Mouse (Mus musculus) limb, embryonic 14.5 days (tissue): ENCODE data around the gene Tusc2. TPM values are rescaled to one million over a fixed set of nuclear protein-coding genes. Genes with fewer than 3 reads are reported as not detected.
A peak's percentile ranks its signal among the peaks of the same experiment; 100 is the strongest.

Source experiments
- ATAC-seq: fragments of 200-750 bp; cut with Nextera tagmentation; 2 replicates; pipeline ENCODE4 v1.8.0; 2017; ENCODE audit warnings: low read depth, moderate number of reproducible peaks, moderate TSS enrichment; ENCODE audit not compliant: low FRiP score
- DNase-seq: peaks from one replicate; pipeline ENCODE4 v3.0.0-alpha.2; 2015; ENCODE audit warnings: low spot score
- H3K27ac ChIP-seq: fragments of 300-500 bp; sonication (generic); replicated peaks from 2 replicates; pipeline ENCODE4 v1.5.1; 2014; ENCODE audit warnings: low read depth, mild to moderate bottlenecking, low read length, moderate library complexity, mixed read lengths
- H3K27me3 ChIP-seq: fragments of 300-500 bp; sonication (generic); 2 replicates; pipeline ENCODE4 v1.6.1; 2014; ENCODE audit warnings: low read length, mixed read lengths; ENCODE audit not compliant: control insufficient read depth, insufficient read depth
- H3K36me3 ChIP-seq: fragments of 300-500 bp; sonication (generic); 2 replicates; pipeline ENCODE4 v1.6.1; 2014; ENCODE audit warnings: mild to moderate bottlenecking, low read length, moderate library complexity, mixed read lengths; ENCODE audit not compliant: control insufficient read depth, insufficient read depth
- H3K4me1 ChIP-seq: fragments of 300-500 bp; sonication (generic); 2 replicates; pipeline ENCODE4 v1.6.1; 2014; ENCODE audit warnings: antibody characterized with exemption, low read length, mixed read lengths; ENCODE audit not compliant: control insufficient read depth, insufficient read depth
- H3K4me2 ChIP-seq: fragments of 300-500 bp; sonication (generic); replicated peaks from 2 replicates; pipeline ENCODE4 v1.6.1; 2014; ENCODE audit warnings: low read depth, mild to moderate bottlenecking, low read length, moderate library complexity; ENCODE audit not compliant: severe bottlenecking
- H3K4me3 ChIP-seq: fragments of 300-500 bp; sonication (generic); replicated peaks from 2 replicates; pipeline ENCODE4 v1.5.1; 2014; ENCODE audit warnings: low read length
- H3K9ac ChIP-seq: fragments of 300-500 bp; sonication (generic); 2 replicates; pipeline ENCODE4 v1.6.1; 2014; ENCODE audit warnings: mild to moderate bottlenecking, low read depth, low read length, moderate library complexity; ENCODE audit not compliant: severe bottlenecking
- H3K9me3 ChIP-seq: fragments of 300-500 bp; sonication (generic); 2 replicates; pipeline ENCODE4 v1.6.1; 2016; ENCODE audit warnings: low read length; ENCODE audit not compliant: control insufficient read depth
- POLR2A ChIP-seq: fragments of 200-500 bp; IDR thresholded peaks from 2 replicates; pipeline ENCODE4 v1.8.0; 2012; ENCODE audit warnings: inconsistent platforms, mild to moderate bottlenecking, moderate library complexity, borderline replicate concordance; ENCODE audit not compliant: insufficient read depth, insufficient read length; ENCODE audit errors: extremely low read depth
- WGBS: fragments of 180-500 bp; shearing (Covaris S2); extraction: QIAGEN DNeasy Blood & Tissue Kit; methylation state at CpG from one replicate; pipeline ENCODE4 v1.1.7; 2014; 5-methylcytosine and 5-hydroxymethylcytosine counted together
- polyA plus RNA-seq, 2 experiments: library from polyadenylated mRNA; depleted of rRNA in 1 of 2; stranded (reverse) in 1 of 2; unstranded in 1 of 2; fragments of >200 nt; fragmentation: Nextera tagmentation in 1 of 2; extraction: Ambion mirVana in 1 of 2; gene quantifications; 2 replicates each; pipeline versions ENCODE4 v1.2.1 to v1.2.3; 2012 to 2014

Tusc2 gene
- polyA plus RNA-seq, 2 experiments, result 35.8 to 43.0 TPM

DNA sequence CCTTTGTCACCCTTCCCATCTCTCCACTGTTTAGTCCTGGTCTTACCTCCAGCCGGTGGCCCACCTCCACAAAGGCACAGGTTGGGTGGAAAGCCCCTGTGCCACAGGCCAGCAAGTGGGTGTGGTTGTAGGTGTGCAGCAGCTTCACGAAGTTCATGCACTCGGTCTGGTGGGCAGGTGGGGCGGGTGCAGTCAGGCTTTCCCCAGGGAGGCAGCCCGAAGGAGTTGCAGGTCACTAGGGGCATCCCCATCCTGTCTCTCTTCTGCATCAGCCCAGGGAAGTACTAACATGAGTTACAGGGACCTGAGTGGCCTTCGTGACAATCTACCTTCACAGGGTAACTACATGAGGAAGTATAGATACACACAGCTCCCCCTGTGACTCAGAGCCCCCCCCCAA is 40.2 kb downstream of the Tusc2 start:
- no peaks in the 10 kb centered on the region for H3K9me3 ChIP-seq
- 81% methylated on average over 6 of the region's 6 CpGs for WGBS
- ATAC-seq (no peak), DNase-seq (no peak)
- H3K9ac ChIP-seq, result no peak overlapping the region
- peaks cover 47% of the 10 kb centered on the region for H3K4me1 ChIP-seq
- H3K4me2 ChIP-seq, result no peak overlapping the region
- H3K27ac ChIP-seq, result no peak overlapping the region
- no peak overlapping the region for H3K4me3 ChIP-seq
- H3K36me3 ChIP-seq, result no peaks in the 10 kb centered on the region
- H3K27me3 ChIP-seq, result no peaks in the 10 kb centered on the region
- no peak for TF ChIP-seq POLR2A

DNA sequence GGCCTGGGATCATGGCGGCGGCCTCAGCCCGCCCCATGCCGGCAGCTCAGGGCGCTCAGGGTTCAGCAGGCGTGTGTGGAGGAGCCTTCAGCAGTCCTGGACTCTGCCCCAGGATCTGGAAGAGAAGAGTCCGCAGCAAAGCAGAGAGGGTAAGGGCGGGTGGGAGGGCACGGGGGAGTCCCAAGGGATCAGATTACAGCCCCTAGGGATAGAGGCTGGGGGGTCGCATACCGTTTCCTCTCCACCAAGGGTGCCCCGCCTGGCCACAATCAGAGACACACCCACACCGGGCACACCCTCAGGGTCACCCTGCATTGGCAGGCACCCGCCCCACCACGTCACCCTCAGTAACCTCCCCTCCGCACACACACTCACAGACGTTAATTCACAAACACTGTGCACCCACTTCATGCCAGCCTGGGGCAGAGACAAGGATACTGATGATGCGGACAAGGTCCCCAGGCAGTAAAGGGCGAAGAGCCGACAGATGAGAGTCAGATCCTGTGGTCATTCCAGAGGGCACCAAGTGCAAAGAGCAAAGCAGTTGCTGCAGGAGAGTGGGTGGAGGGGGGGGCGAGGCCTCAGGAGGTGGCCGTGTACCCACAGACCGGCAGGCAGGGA is 42.1 kb downstream of the Tusc2 start:
- Histone ChIP-seq H3K27me3 (no peaks in the 10 kb centered on the region), H3K27ac (peak overlapping the region; percentile 43; the same call in 1 of the 2 replicates), H3K9me3 (no peaks in the 10 kb centered on the region), H3K4me3 (no peak overlapping the region; the same call in 1 of the 2 replicates), H3K9ac (no peak overlapping the region), H3K4me1 (peaks cover 61% of the 10 kb centered on the region), H3K36me3 (no peaks in the 10 kb centered on the region), H3K4me2 (peak overlapping the region; percentile 34)
- DNase-seq, result no peak
- TF ChIP-seq POLR2A, result no peak
- no peak for ATAC-seq
- whole genome bisulfite sequencing, result 37% methylated on average over 22 of the region's 23 CpGs

DNA sequence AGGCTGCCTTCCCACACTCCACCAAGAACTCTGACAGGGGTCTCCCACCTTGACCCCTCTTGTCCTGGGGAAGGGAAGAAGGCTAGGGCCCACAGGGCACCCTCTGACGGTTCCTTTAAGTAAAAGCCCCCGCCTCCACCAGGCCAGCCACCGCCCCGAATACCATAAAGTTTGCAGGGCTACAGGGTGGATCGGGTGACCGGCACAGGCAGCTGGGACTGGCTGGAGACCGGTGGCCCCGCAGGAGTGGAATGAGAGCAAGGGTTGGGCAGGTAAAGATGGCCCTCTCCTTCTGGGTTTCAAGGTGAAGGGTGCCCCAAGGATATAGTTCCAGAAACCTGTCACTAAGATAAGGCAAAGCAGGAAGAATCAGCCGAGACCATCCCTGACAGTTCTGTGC is 43.5 kb downstream of the Tusc2 start:
- no peak for TF ChIP-seq POLR2A
- DNase-seq (no peak), ATAC-seq (no peak)
- 3% methylated on average over 9 of the region's 9 CpGs for WGBS
- peak overlapping the region; percentile 22 for H3K4me3 ChIP-seq
- H3K4me2 ChIP-seq, result peak overlapping the region; percentile 46
- H3K4me1 ChIP-seq, result peaks cover 72% of the 10 kb centered on the region
- H3K27me3 ChIP-seq, result no peaks in the 10 kb centered on the region
- peak overlapping the region; percentile 65; the same call in 1 of the 2 replicates for H3K27ac ChIP-seq
- H3K9ac ChIP-seq, result peak overlapping the region; percentile 32
- no peaks in the 10 kb centered on the region for H3K36me3 ChIP-seq
- no peaks in the 10 kb centered on the region for H3K9me3 ChIP-seq

GRCm38 (mm10) chr9:107607036-107607435 is 44.0 kb downstream of the Tusc2 start:
- no peak for TF ChIP-seq POLR2A
- ATAC-seq (no peak), DNase-seq (no peak)
- Histone ChIP-seq H3K9me3 (no peaks in the 10 kb centered on the region), H3K36me3 (no peaks in the 10 kb centered on the region), H3K27me3 (no peaks in the 10 kb centered on the region), H3K4me2 (peak overlapping the region; percentile 46), H3K9ac (peak overlapping the region; percentile 32), H3K4me3 (peak overlapping the region; percentile 22), H3K27ac (peak overlapping the region; percentile 26; the same call in 1 of the 2 replicates), H3K4me1 (peaks cover 77% of the 10 kb centered on the region)
- 79% methylated on average over 2 of the region's 2 CpGs for WGBS

GRCm38 (mm10) chr9:107607653-107608245 is 44.7 kb downstream of the Tusc2 start:
- peak overlapping the region; percentile 46; the same call in 1 of the 2 replicates for H3K4me2 ChIP-seq
- 50% methylated on average over 9 of the region's 9 CpGs for WGBS
- H3K4me1 ChIP-seq, result peaks cover 75% of the 10 kb centered on the region
- no peak for TF ChIP-seq POLR2A
- H3K27ac ChIP-seq, result peak overlapping the region; percentile 28
- no peaks in the 10 kb centered on the region for H3K27me3 ChIP-seq
- H3K4me3 ChIP-seq, result no peak overlapping the region
- ATAC-seq (no peak), DNase-seq (no peak)
- no peaks in the 10 kb centered on the region for H3K9me3 ChIP-seq
- H3K36me3 ChIP-seq, result no peaks in the 10 kb centered on the region
- H3K9ac ChIP-seq, result no peak overlapping the region
